Mouse (Mus musculus): ENCODE data around the gene Il17rb. TPM values are rescaled to one million over a fixed set of nuclear protein-coding genes. Genes with fewer than 3 reads are reported as not detected.

Il17rb gene
- polyA plus RNA-seq, 1 experiment, result not detected

- Histone ChIP-seq H3K9me3 (replicated peaks; ENCODE audit: control insufficient read depth, insufficient read depth, low read length, poor library complexity, severe bottlenecking) (no peaks in the 10 kb centered on the region), H3K27me3 (ENCODE audit: control insufficient read depth, insufficient read depth, low read length, poor library complexity, severe bottlenecking) (no peaks in the 10 kb centered on the region), H3K4me1 (ENCODE audit: control insufficient read depth, insufficient read depth, low read length) (no peaks in the 10 kb centered on the region), H3K36me3 (ENCODE audit: control insufficient read depth, insufficient read depth, low read length, poor library complexity, severe bottlenecking) (no peaks in the 10 kb centered on the region), H3K27ac (ENCODE audit: insufficient read depth, low read length) (no peak overlapping the region), H3K4me3 (ENCODE audit: low read depth, low read length) (no peak overlapping the region), H3K9ac (ENCODE audit: low read depth, poor library complexity, severe bottlenecking) (no peak overlapping the region)
- TF ChIP-seq POLR2A (IDR thresholded peaks at IDR 0.05; ENCODE audit: insufficient read depth, low read length) (no peak), EP300 (IDR thresholded peaks at IDR 0.05; ENCODE audit: insufficient read depth, low read depth, low read length) (no peak), CTCF (IDR thresholded peaks at IDR 0.05; ENCODE audit: low read depth, low read length) (no peak)
Observed at GRCm38 (mm10) chr14:30019375-30019774, 10.7 kb upstream of the Il17rb start.

DNA sequence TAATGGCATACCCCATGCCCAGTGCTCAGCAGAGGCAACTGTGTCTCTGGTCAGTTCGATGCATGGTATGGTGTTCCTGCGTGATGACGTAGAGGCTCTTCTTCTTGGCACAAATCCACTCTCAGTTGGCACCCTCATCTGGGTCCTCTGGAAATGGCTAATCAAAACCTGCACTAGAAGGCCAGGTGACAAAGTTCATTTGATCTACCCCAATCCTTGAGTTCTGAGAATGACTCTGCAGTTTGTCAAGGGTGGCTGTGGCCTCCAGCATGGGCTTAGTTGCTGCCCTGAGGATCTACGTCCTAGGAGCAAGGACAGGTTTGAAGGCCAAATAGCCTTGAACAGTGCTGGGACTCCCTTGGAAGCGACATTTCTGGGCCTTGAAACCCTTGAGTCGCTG lies 10.2 kb upstream of the Il17rb start:
- H3K9ac ChIP-seq (ENCODE audit: low read depth, poor library complexity, severe bottlenecking), result no peak overlapping the region
- no peak overlapping the region for H3K4me3 ChIP-seq (ENCODE audit: low read depth, low read length)
- H3K4me1 ChIP-seq (ENCODE audit: control insufficient read depth, insufficient read depth, low read length), result no peaks in the 10 kb centered on the region
- TF ChIP-seq POLR2A (IDR thresholded peaks at IDR 0.05; ENCODE audit: insufficient read depth, low read length) (no peak), CTCF (IDR thresholded peaks at IDR 0.05; ENCODE audit: low read depth, low read length) (no peak), EP300 (IDR thresholded peaks at IDR 0.05; ENCODE audit: insufficient read depth, low read depth, low read length) (no peak)
- no peaks in the 10 kb centered on the region for H3K9me3 ChIP-seq (replicated peaks; ENCODE audit: control insufficient read depth, insufficient read depth, low read length, poor library complexity, severe bottlenecking)
- H3K27me3 ChIP-seq (ENCODE audit: control insufficient read depth, insufficient read depth, low read length, poor library complexity, severe bottlenecking), result no peaks in the 10 kb centered on the region
- H3K36me3 ChIP-seq (ENCODE audit: control insufficient read depth, insufficient read depth, low read length, poor library complexity, severe bottlenecking), result no peaks in the 10 kb centered on the region
- no peak overlapping the region for H3K27ac ChIP-seq (ENCODE audit: insufficient read depth, low read length)

GRCm38 (mm10) chr14:30018463-30018801 lies 9.7 kb upstream of the Il17rb start:
- no peaks in the 10 kb centered on the region for H3K36me3 ChIP-seq (ENCODE audit: control insufficient read depth, insufficient read depth, low read length, poor library complexity, severe bottlenecking)
- H3K9ac ChIP-seq (ENCODE audit: low read depth, poor library complexity, severe bottlenecking), result no peak overlapping the region
- H3K4me3 ChIP-seq (ENCODE audit: low read depth, low read length), result no peak overlapping the region
- TF ChIP-seq EP300 (IDR thresholded peaks at IDR 0.05; ENCODE audit: insufficient read depth, low read depth, low read length) (no peak), POLR2A (IDR thresholded peaks at IDR 0.05; ENCODE audit: insufficient read depth, low read length) (no peak), CTCF (IDR thresholded peaks at IDR 0.05; ENCODE audit: low read depth, low read length) (no peak)
- H3K4me1 ChIP-seq (ENCODE audit: control insufficient read depth, insufficient read depth, low read length), result no peaks in the 10 kb centered on the region
- no peaks in the 10 kb centered on the region for H3K9me3 ChIP-seq (replicated peaks; ENCODE audit: control insufficient read depth, insufficient read depth, low read length, poor library complexity, severe bottlenecking)
- H3K27ac ChIP-seq (ENCODE audit: insufficient read depth, low read length), result no peak overlapping the region
- H3K27me3 ChIP-seq (ENCODE audit: control insufficient read depth, insufficient read depth, low read length, poor library complexity, severe bottlenecking), result no peaks in the 10 kb centered on the region

DNA sequence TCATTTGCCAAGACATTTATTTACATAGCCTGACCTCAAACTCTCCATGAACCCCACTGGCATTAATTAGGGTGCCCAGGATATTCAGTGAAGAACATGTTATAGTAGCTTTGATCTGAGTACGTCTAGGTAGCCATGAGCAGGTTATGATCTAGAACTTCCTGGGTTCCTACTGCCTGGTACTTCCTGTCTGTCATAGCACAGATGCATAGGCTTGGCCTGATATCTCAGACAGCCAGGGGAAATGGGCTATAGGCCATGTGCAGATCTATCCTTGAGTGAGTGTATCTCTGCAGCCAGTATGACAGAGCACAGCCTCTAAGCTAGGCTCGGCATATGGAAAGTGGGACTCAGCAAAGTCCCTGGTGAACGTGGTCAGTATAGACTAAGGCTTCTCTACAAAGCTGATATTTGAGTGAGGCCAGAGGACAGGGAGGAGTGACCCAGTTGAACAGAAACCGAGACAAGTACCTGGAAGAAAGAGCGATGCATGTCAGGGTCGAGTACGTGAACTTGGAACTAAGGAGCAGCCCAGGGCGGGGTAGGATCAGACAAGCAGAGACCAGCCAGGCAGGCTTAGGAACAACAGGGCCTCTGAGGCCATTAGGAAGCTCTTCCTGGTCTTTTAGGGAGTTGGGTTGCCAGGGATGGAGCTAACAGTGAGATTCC lies 9.2 kb upstream of the Il17rb start:
- Histone ChIP-seq H3K9me3 (replicated peaks; ENCODE audit: control insufficient read depth, insufficient read depth, low read length, poor library complexity, severe bottlenecking) (no peaks in the 10 kb centered on the region), H3K4me3 (ENCODE audit: low read depth, low read length) (no peak overlapping the region), H3K27me3 (ENCODE audit: control insufficient read depth, insufficient read depth, low read length, poor library complexity, severe bottlenecking) (no peaks in the 10 kb centered on the region), H3K27ac (ENCODE audit: insufficient read depth, low read length) (no peak overlapping the region), H3K36me3 (ENCODE audit: control insufficient read depth, insufficient read depth, low read length, poor library complexity, severe bottlenecking) (no peaks in the 10 kb centered on the region), H3K4me1 (ENCODE audit: control insufficient read depth, insufficient read depth, low read length) (no peaks in the 10 kb centered on the region), H3K9ac (ENCODE audit: low read depth, poor library complexity, severe bottlenecking) (no peak overlapping the region)
- TF ChIP-seq EP300 (IDR thresholded peaks at IDR 0.05; ENCODE audit: insufficient read depth, low read depth, low read length) (no peak), POLR2A (IDR thresholded peaks at IDR 0.05; ENCODE audit: insufficient read depth, low read length) (no peak), CTCF (IDR thresholded peaks at IDR 0.05; ENCODE audit: low read depth, low read length) (no peak)

DNA sequence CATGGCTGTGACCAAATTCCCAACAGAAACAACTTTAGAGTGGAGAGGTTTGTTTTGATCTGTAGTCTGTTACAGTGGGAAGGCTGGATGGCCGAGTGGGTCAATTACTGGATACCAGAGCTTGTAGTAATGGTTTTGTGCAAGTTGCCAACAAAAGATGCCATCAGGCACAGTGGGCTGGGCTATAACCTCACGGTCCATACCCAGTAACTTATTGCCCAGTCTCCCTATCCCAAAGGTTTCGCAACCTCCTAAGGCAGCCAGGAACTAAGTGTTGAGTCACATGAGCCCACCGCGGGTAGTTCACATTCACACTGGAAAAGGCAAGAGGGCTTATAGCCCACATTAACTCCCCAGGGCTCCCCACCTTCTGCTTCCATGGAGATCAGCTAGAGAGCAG lies 8.0 kb upstream of the Il17rb start:
- H3K27ac ChIP-seq (ENCODE audit: insufficient read depth, low read length), result no peak overlapping the region
- H3K9me3 ChIP-seq (replicated peaks; ENCODE audit: control insufficient read depth, insufficient read depth, low read length, poor library complexity, severe bottlenecking), result no peaks in the 10 kb centered on the region
- H3K9ac ChIP-seq (ENCODE audit: low read depth, poor library complexity, severe bottlenecking), result no peak overlapping the region
- H3K4me1 ChIP-seq (ENCODE audit: control insufficient read depth, insufficient read depth, low read length), result no peaks in the 10 kb centered on the region
- TF ChIP-seq POLR2A (IDR thresholded peaks at IDR 0.05; ENCODE audit: insufficient read depth, low read length) (no peak), CTCF (IDR thresholded peaks at IDR 0.05; ENCODE audit: low read depth, low read length) (no peak), EP300 (IDR thresholded peaks at IDR 0.05; ENCODE audit: insufficient read depth, low read depth, low read length) (no peak)
- no peaks in the 10 kb centered on the region for H3K36me3 ChIP-seq (ENCODE audit: control insufficient read depth, insufficient read depth, low read length, poor library complexity, severe bottlenecking)
- no peaks in the 10 kb centered on the region for H3K27me3 ChIP-seq (ENCODE audit: control insufficient read depth, insufficient read depth, low read length, poor library complexity, severe bottlenecking)
- no peak overlapping the region for H3K4me3 ChIP-seq (ENCODE audit: low read depth, low read length)

GRCm38 (mm10) chr14:30015008-30015407 lies 6.3 kb upstream of the Il17rb start:
- H3K9ac ChIP-seq (ENCODE audit: low read depth, poor library complexity, severe bottlenecking), result no peak overlapping the region
- no peak overlapping the region for H3K27ac ChIP-seq (ENCODE audit: insufficient read depth, low read length)
- no peak overlapping the region for H3K4me3 ChIP-seq (ENCODE audit: low read depth, low read length)
- H3K9me3 ChIP-seq (replicated peaks; ENCODE audit: control insufficient read depth, insufficient read depth, low read length, poor library complexity, severe bottlenecking), result no peaks in the 10 kb centered on the region
- TF ChIP-seq CTCF (IDR thresholded peaks at IDR 0.05; ENCODE audit: low read depth, low read length) (no peak), EP300 (IDR thresholded peaks at IDR 0.05; ENCODE audit: insufficient read depth, low read depth, low read length) (no peak), POLR2A (IDR thresholded peaks at IDR 0.05; ENCODE audit: insufficient read depth, low read length) (no peak)
- H3K36me3 ChIP-seq (ENCODE audit: control insufficient read depth, insufficient read depth, low read length, poor library complexity, severe bottlenecking), result no peaks in the 10 kb centered on the region
- no peaks in the 10 kb centered on the region for H3K4me1 ChIP-seq (ENCODE audit: control insufficient read depth, insufficient read depth, low read length)
- H3K27me3 ChIP-seq (ENCODE audit: control insufficient read depth, insufficient read depth, low read length, poor library complexity, severe bottlenecking), result no peaks in the 10 kb centered on the region
